Mouse (Mus musculus) left cerebral cortex, adult 2 months (tissue): ENCODE results near the gene Klf14. TPM values are rescaled to one million over a fixed set of nuclear protein-coding genes. Genes with fewer than 3 reads are reported as not detected.

Experiments used
- DNase-seq, 2 experiments: peaks; one replicate each; pipeline ENCODE4 v3.0.0; 2021 to 2022; ENCODE audit warnings: low spot score in 2 of 2, mixed read lengths in 1 of 2; ENCODE audit errors: extremely low spot score in 1 of 2
- H3K27ac ChIP-seq: fragments of 200-600 bp; 2 replicates; pipeline ENCODE4 v1.8.1; 2022
- H3K4me3 ChIP-seq: fragments of 200-600 bp; 2 replicates; pipeline ENCODE4 v1.8.1; 2022
- CTCF ChIP-seq: fragments of 200-600 bp; IDR thresholded peaks from 2 replicates; pipeline ENCODE4 v1.8.1; 2022; ENCODE audit warnings: antibody characterized with exemption, mild to moderate bottlenecking, moderate library complexity
- intact Hi-C: fragments of 180-260 bp; cut with DNase I; formaldehyde crosslinking; loops from one replicate; pipeline ENCODE4 v1.15.1; 2025
- long read RNA-seq, 2 experiments: library from polyadenylated mRNA; stranded (forward); transcript quantifications; one replicate each; pipeline ENCODE4 v2.0.0; 2021; ENCODE audit warnings: borderline mapping rate in 2 of 2
- total RNA-seq, 2 experiments: library from RNA; stranded (reverse); gene quantifications; 2 replicates each; pipeline ENCODE4 v1.2.3; 2021

Gene Klf14
- total RNA-seq, result under 1 TPM; 0.54 to 0.68 TPM
- long read RNA-seq, experiment 1, partial matches to known transcripts, result 0 of 1 reads
- long read RNA-seq, experiment 1, other reads (novel, unspliced or antisense), result 0 of 1 reads
- long read RNA-seq, experiment 2, partial matches to known transcripts, result 0 of 1 reads
- long read RNA-seq, experiment 2, other reads (novel, unspliced or antisense), result 0 of 1 reads

DNA sequence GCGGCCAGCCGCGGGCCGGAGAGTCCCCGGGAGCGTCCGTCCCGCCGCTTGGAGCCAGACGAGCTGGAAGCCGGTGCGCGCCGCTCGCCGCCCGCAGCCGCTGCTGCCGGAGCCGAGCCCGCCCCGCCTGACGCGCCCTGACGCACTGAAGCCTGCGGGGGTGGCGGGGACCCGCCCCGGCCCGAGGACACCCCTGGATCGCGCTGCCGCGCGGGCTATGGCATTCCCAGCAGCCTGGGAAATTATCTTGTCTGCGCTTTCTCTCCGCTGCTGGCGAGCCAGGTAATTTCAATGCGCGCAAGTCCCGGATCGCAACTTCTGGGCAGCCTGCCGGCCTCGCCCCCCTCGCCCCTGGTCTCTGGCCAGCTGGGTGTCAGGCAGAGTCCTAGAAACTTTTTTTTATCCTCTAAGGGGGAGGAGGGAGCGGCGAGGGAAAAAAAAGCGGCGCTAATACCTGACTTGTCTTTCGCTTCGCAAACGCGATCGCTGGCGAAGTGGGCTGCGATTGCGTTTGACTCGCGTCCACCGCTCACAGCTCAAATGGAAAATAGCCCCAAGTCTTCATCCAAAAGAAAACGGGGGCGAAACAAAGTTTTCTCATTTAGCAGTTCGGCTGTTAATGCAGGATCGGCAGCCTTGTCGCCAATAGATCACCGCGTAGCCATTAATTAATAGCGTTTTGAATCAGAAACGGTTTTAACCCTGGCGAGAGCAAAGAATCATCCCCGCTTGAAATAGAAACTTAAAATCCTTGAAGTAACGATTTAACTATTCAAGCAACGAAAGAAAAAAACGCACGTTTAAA is at the start of gene Klf14:
Gene Klf14, minus strand, starts transcription at position 343 of the 805 bp plus-strand sequence.
- TF ChIP-seq CTCF, result no peak
- H3K4me3 ChIP-seq, result peak within 1 kb of the TSS; percentile 26
- DNase-seq, result no peak
- no peak within 1 kb of the TSS for H3K27ac ChIP-seq
- intact Hi-C loops, result no loop called here

DNA sequence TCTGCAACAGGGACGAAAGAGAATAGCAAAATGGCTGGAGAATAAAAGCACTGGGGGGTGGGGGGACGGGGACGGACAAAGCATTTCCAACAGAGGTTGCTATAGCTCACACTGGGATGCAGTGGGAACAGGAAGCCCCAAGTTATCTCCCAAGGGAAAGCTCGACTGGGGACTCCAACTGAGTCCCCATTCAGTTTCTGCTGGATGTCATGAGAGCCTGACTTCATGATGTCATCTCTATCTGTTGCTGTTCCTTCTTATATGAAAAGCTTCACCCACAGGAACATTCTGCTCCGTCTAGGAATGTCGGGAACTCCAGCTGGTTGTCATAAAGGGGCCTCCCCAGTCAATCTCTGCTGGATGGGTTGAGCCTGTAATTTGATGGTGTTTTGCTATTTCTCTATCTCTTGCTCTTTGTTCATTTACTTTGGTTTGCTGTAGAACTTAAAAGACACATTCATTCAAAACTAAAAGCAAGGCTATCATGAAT is 47.3 kb upstream of the Klf14 start:
- H3K4me3 ChIP-seq, result no peak overlapping the region
- H3K27ac ChIP-seq, result no peak overlapping the region
- DNase-seq, result no peak
- intact Hi-C loops, result no loop called here
- no peak for TF ChIP-seq CTCF

DNA sequence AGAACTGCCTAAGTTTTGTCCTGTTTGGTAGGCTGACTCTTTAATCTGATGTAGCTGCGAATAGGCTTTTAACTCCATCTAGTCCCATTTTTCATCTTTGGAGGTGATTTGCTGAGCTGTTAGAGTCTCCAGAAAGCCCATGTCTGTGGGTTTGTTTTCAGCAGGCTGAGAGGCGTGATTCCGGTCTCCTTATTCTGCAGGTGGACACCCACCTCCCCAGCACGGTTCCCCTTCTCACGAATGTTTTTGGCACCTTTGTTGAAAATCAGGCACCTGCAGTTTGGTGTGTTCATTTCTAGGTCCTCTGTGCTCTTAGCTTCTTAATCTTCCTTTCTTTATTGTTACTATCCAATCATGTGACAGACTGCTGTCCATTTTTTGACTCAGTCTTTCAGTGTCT is 27.5 kb upstream of the Klf14 start:
- Histone ChIP-seq H3K27ac (no peak overlapping the region), H3K4me3 (no peak overlapping the region)
- DNase-seq, result no peak
- intact Hi-C loops, result no loop called here
- no peak for TF ChIP-seq CTCF

DNA sequence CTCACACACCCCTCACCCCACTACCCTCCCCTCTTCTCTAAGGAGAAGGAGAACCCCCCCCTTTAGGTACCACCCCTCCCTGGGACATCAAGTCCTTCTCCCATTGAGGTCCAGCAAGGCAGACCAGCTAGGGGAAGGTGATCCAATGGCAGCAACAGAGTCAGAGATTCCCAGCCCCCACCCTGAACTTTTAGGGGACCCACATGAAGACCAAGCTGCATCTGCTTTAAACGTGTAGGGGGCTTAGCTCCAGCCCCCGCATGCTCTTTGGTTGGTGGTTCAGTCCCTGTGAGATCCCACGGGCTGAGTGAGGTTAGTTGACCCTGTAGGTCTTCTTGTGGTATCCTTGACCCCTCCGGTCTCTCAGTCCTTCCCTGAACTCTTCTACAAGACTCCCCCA is 24.1 kb upstream of the Klf14 start:
- no peak for TF ChIP-seq CTCF
- Histone ChIP-seq H3K27ac (no peak overlapping the region), H3K4me3 (no peak overlapping the region)
- intact Hi-C loops, result loop anchor here (5.0 kb wide), 1 partner anchor 446 kb away; no protein-coding TSS in a partner anchor
- no peak for DNase-seq

DNA sequence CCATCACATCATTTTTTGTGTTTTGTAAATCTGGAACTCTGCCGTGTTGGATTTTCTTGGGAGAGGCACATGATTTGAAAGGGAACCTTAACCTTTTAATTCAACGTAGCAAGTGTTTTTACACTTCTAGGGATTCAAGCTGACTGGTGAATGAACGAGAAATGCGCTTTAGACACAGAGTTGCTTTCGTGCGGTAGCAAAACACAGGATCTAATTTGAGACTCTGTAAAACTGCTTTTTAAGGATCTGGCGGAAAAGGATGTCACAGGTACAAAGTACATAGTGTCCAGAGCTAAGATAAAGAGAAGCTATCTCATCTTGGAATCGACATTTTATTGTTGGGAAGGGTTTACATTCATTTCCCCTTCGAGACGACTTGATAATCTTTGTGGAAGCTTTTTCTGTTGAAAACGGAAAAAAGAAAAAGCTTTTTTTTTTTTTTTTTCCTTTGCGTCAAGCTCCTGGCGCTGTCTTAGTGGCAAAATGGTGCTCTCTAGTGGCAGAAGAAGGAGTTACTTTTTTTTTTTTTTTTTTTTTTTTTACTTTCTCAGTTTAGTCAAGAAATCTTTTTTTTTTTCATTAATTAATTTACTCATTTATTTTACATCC is 23.6 kb upstream of the Klf14 start:
- Histone ChIP-seq H3K27ac (peak overlapping the region; percentile 74), H3K4me3 (peak overlapping the region; percentile 42)
- intact Hi-C loops, result loop anchor here (1.0 to 5.0 kb wide), 2 partner anchors 445 to 579 kb away; no protein-coding TSS in a partner anchor
- DNase-seq, result no peak
- TF ChIP-seq CTCF, result peak; percentile 61

DNA sequence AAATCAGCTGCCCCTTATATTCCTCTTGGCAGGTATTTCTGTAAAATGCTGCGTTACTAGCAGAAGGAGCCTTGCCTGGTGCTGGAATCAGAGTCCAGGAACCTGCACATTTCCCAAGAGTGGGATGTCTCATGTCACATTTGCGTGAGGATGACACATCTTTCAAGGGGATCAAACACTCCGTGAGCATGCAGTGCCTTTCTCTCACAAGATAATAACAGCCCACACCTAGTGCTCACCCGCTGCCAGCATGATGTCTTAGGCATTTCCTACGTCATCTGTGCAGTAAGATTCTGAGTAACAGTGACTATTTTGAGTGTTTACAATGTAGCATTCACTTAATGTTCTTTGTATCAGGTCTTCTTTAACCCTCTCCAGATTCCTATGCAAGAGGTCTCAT is 22.5 kb upstream of the Klf14 start:
- DNase-seq, result peak in 1 of 2 experiments; percentile 19
- TF ChIP-seq CTCF, result no peak
- intact Hi-C loops, result loop anchor here (5.0 kb wide), 1 partner anchor 444 kb away; no protein-coding TSS in a partner anchor
- Histone ChIP-seq H3K4me3 (no peak overlapping the region), H3K27ac (no peak overlapping the region)

DNA sequence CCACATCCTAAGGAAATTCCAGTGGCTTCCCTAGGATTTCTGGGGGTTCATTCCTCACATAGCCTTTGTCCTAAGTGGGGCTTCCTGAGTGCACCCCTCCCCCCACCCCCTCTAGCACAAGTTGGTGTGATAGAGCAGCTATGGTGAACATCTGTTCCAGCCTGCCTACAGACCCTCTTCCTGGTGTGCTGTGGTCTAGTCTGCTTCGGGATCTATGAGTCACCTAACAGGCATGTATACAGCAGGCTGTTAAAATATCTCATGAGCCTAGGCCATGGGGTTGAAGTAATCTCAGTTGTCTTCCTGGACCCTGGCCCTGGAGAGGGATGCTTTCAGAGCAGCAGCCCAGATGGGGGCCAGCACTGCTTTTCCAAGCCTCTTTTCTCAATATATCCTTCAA is 19.7 kb upstream of the Klf14 start:
- no peak for DNase-seq

DNA sequence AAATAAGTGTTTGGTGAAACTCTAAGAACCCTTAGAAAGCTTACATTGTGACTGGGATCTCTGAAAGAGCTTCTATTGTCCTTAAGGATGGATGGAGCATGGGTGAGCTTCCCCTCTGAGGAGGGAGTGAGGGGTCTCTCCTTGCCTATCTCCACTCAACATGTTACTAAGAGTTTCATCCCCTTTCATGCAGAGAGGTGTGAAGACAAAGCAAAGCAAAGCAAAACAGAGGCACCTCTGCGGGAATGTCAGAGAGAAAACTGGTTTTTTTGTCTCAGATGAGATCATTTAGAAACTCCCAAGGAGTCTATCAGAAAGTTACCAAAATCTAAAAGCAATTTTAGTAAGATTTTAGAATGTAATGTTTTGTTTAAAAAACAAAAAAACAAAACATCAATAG is 13.2 kb upstream of the Klf14 start:
- Histone ChIP-seq H3K27ac (no peak overlapping the region), H3K4me3 (no peak overlapping the region)
- intact Hi-C loops, result no loop called here
- DNase-seq, result no peak
- TF ChIP-seq CTCF, result no peak

More for the DNA sequence above, 19.7 kb upstream of the Klf14 start:
- Histone ChIP-seq H3K4me3 (no peak overlapping the region), H3K27ac (no peak overlapping the region)
- intact Hi-C loops, result no loop called here
- TF ChIP-seq CTCF, result no peak

DNA sequence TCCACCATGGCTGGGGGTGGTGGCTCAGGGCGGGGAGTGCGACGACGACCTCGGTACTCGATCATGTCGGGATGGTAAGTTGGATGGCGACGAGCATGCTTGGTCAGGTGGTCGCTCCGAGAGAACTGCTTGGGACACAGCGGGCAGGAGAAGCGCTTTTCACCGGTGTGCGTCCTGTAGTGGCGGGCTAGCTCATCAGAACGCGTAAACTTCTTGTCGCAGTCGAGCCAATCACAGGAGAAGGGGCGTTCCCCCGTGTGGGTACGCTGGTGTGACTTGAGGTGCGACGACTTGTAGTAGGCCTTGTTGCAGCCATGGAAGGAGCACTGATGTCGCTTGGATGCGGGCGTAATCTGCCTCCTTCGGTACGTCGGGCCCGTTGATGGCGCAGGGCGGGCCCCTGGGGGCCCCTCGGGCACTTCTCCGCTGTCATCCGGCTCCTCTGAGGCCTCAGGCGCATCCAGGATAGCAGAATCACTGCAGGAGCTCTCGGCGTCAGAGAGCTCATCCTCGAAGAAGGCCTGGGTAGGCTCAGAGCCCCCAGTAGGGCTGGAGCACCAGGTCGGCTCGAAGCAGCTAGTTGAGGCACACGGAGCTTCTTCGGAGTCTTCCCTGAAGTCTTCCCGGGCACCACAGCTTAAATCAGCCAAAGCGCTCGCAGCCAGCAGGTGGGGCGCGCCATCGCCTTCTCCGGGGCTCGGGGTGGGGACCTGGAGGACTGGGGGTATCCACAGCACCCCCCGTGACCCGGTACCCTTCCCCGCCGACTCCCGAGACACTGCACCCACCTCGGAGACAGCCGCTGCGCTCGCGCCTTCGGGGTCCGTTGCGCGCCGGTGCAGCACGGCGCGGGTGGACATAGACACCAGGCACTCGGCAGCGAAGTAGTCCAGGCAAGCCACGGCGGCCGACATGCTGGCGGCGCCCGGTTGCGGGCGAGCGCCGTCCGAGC is 818 bp downstream of the Klf14 start:
- TF ChIP-seq CTCF, result no peak
- intact Hi-C loops, result no loop called here
- peak; percentile 17 to 25 for DNase-seq
- H3K4me3 ChIP-seq, result no peak overlapping the region; the same call in 1 of the 2 replicates
- no peak overlapping the region for H3K27ac ChIP-seq

DNA sequence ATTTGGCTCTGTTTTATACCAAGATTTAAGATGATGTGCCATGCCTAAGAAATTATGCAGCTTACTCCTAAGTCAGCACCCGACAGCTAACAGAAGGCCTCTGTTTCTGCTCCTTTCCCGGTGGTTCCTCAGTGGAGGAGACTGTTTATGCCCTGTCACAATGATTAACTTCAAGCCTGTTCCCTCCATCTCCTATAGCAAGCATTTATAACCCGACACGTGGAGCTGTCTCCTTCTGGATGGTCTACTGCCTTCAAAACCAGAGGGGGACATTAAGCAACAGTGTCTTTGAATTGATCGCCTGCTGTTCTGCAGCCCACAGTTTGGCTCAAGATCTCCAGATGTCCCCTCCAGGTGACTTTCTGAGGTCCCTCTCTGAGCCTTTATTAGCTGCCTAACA is 19.6 kb downstream of the Klf14 start:
- DNase-seq, result no peak
- H3K4me3 ChIP-seq, result no peak overlapping the region
- no peak for TF ChIP-seq CTCF
- H3K27ac ChIP-seq, result no peak overlapping the region
- intact Hi-C loops, result no loop called here

DNA sequence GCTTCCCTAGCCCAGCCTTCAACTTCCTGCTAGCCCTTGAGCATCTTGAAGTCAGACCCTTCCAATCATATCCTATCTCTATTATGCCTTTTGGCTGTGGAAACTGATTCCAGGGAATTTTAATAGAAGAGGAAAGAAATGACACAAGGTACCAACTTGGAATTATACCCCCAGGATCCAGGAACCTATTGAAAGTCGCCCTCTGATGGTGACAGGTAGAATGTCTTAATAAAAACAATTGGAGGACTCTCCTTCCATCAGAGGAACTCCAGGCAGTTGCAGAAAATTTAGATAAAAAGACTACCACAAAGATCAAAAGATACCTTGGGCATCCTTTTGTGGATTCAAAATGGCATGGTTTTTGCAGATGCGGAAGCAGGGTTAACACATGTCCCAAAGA is 36.1 kb downstream of the Klf14 start:
- Histone ChIP-seq H3K4me3 (no peak overlapping the region), H3K27ac (no peak overlapping the region)
- DNase-seq, result no peak
- intact Hi-C loops, result no loop called here
- TF ChIP-seq CTCF, result peak; percentile 53
